Mouse (Mus musculus): ENCODE measurements around the gene Mex3d. TPM values are rescaled to one million over a fixed set of nuclear protein-coding genes. Genes with fewer than 3 reads are reported as not detected.

Gene Mex3d
- polyA plus RNA-seq (2015; fragmentation: Nextera tagmentation; extraction: Ambion mirVana), result 1.9 and 2.7 TPM in 2 replicates

GRCm38 (mm10) chr10:80387522-80387959, at the start of gene Mex3d:
Gene Mex3d, minus strand, starts transcription at chr10:80387659.
- H3K36me3 ChIP-seq (ENCODE audit: control insufficient read depth, insufficient read depth, low read length), result peaks cover 10% of the 10 kb centered on the region
- ATAC-seq, result peak; percentile 43
- peak within 1 kb of the TSS; percentile 82 for H3K27ac ChIP-seq (ENCODE audit: low read length)
- H3K4me2 ChIP-seq (ENCODE audit: low read depth, low read length), result peak within 1 kb of the TSS; percentile 93
- H3K27me3 ChIP-seq (replicated peaks; ENCODE audit: control insufficient read depth, insufficient read depth, low read length), result no peaks in the 10 kb centered on the region
- peaks cover 39% of the 10 kb centered on the region for H3K4me1 ChIP-seq (ENCODE audit: control insufficient read depth, insufficient read depth, low read length)
- H3K4me3 ChIP-seq (ENCODE audit: low read length), result peak within 1 kb of the TSS; percentile 83
- WGBS, result 0% methylated on average over 10 of the region's 61 CpGs
- H3K9me3 ChIP-seq (ENCODE audit: control insufficient read depth, low read length), result no peaks in the 10 kb centered on the region
- peak within 1 kb of the TSS; percentile 91 for H3K9ac ChIP-seq (ENCODE audit: low read depth, low read length)

- Histone ChIP-seq H3K4me3 (ENCODE audit: low read length) (no peak overlapping the region), H3K4me2 (ENCODE audit: low read depth, low read length) (peak overlapping the region; percentile 35), H3K27me3 (replicated peaks; ENCODE audit: control insufficient read depth, insufficient read depth, low read length) (no peaks in the 10 kb centered on the region), H3K9me3 (ENCODE audit: control insufficient read depth, low read length) (no peaks in the 10 kb centered on the region), H3K4me1 (ENCODE audit: control insufficient read depth, insufficient read depth, low read length) (peaks cover 22% of the 10 kb centered on the region), H3K27ac (ENCODE audit: low read length) (peak overlapping the region; percentile 72), H3K9ac (ENCODE audit: low read depth, low read length) (0 out of 2 replicates have a peak overlapping the region, but pooled peaks have one; percentile 33), H3K36me3 (ENCODE audit: control insufficient read depth, insufficient read depth, low read length) (no peaks in the 10 kb centered on the region)
- peak; percentile 27 for ATAC-seq
- 10% methylated on average over 9 of the region's 9 CpGs for WGBS
These were observed 48.8 kb upstream of the Mex3d start for GRCm38 (mm10) chr10:80436276-80436675.

GRCm38 (mm10) chr10:80435764-80436163, 48.3 kb upstream of the Mex3d start:
- no peaks in the 10 kb centered on the region for H3K27me3 ChIP-seq (replicated peaks; ENCODE audit: control insufficient read depth, insufficient read depth, low read length)
- WGBS, result 27% methylated on average over 7 of the region's 7 CpGs
- peak overlapping the region; percentile 72 for H3K27ac ChIP-seq (ENCODE audit: low read length)
- H3K9ac ChIP-seq (ENCODE audit: low read depth, low read length), result peak overlapping the region; percentile 33; the same call in 1 of the 2 replicates
- H3K4me3 ChIP-seq (ENCODE audit: low read length), result no peak overlapping the region
- H3K4me1 ChIP-seq (ENCODE audit: control insufficient read depth, insufficient read depth, low read length), result peaks cover 26% of the 10 kb centered on the region
- peak overlapping the region; percentile 35; the same call in 1 of the 2 replicates for H3K4me2 ChIP-seq (ENCODE audit: low read depth, low read length)
- H3K9me3 ChIP-seq (ENCODE audit: control insufficient read depth, low read length), result no peaks in the 10 kb centered on the region
- ATAC-seq, result peak; percentile 47
- no peaks in the 10 kb centered on the region for H3K36me3 ChIP-seq (ENCODE audit: control insufficient read depth, insufficient read depth, low read length)

GRCm38 (mm10) chr10:80434823-80435222, 47.4 kb upstream of the Mex3d start:
- WGBS, result 78% methylated on average over 3 of the region's 3 CpGs
- H3K4me2 ChIP-seq (ENCODE audit: low read depth, low read length), result no peak overlapping the region

GRCm38 (mm10) chr10:80434233-80434592, 46.8 kb upstream of the Mex3d start:
- Histone ChIP-seq H3K27ac (ENCODE audit: low read length) (peak overlapping the region; percentile 41; the same call in 1 of the 2 replicates), H3K4me2 (ENCODE audit: low read depth, low read length) (peak overlapping the region; percentile 24; the same call in 1 of the 2 replicates), H3K36me3 (ENCODE audit: control insufficient read depth, insufficient read depth, low read length) (peaks cover 2% of the 10 kb centered on the region; the same call in 1 of the 2 replicates), H3K9ac (ENCODE audit: low read depth, low read length) (peak overlapping the region; percentile 36; the same call in 1 of the 2 replicates), H3K27me3 (replicated peaks; ENCODE audit: control insufficient read depth, insufficient read depth, low read length) (no peaks in the 10 kb centered on the region), H3K4me3 (ENCODE audit: low read length) (peak overlapping the region; percentile 84), H3K4me1 (ENCODE audit: control insufficient read depth, insufficient read depth, low read length) (peaks cover 29% of the 10 kb centered on the region), H3K9me3 (ENCODE audit: control insufficient read depth, low read length) (no peaks in the 10 kb centered on the region)
- WGBS, result 11% methylated on average over 8 of the region's 8 CpGs
- no peak for ATAC-seq

More at GRCm38 (mm10) chr10:80434823-80435222, 47.4 kb upstream of the Mex3d start:
- Histone ChIP-seq H3K4me3 (ENCODE audit: low read length) (no peak overlapping the region), H3K4me1 (ENCODE audit: control insufficient read depth, insufficient read depth, low read length) (peaks cover 29% of the 10 kb centered on the region), H3K9ac (ENCODE audit: low read depth, low read length) (0 out of 2 replicates have a peak overlapping the region, but pooled peaks have one; percentile 11), H3K27me3 (replicated peaks; ENCODE audit: control insufficient read depth, insufficient read depth, low read length) (no peaks in the 10 kb centered on the region), H3K9me3 (ENCODE audit: control insufficient read depth, low read length) (no peaks in the 10 kb centered on the region), H3K36me3 (ENCODE audit: control insufficient read depth, insufficient read depth, low read length) (peaks cover under 1% of the 10 kb centered on the region; the same call in 1 of the 2 replicates), H3K27ac (ENCODE audit: low read length) (0 out of 2 replicates have a peak overlapping the region, but pooled peaks have one; percentile 9)
- no peak for ATAC-seq

GRCm38 (mm10) chr10:80433513-80434232, 46.2 kb upstream of the Mex3d start, which contains the start of gene Tcf3:
Gene Tcf3, minus strand, starts transcription at chr10:80433647.
- Histone ChIP-seq H3K27ac (ENCODE audit: low read length) (peak within 1 kb of the TSS; percentile 96), H3K4me3 (ENCODE audit: low read length) (peak within 1 kb of the TSS; percentile 84), H3K4me2 (ENCODE audit: low read depth, low read length) (peak within 1 kb of the TSS; percentile 90), H3K27me3 (replicated peaks; ENCODE audit: control insufficient read depth, insufficient read depth, low read length) (no peaks in the 10 kb centered on the region), H3K4me1 (ENCODE audit: control insufficient read depth, insufficient read depth, low read length) (peaks cover 29% of the 10 kb centered on the region), H3K9ac (ENCODE audit: low read depth, low read length) (peak within 1 kb of the TSS; percentile 98), H3K36me3 (ENCODE audit: control insufficient read depth, insufficient read depth, low read length) (peaks cover 2% of the 10 kb centered on the region; the same call in 1 of the 2 replicates), H3K9me3 (ENCODE audit: control insufficient read depth, low read length) (no peaks in the 10 kb centered on the region)
- peak; percentile 91 for ATAC-seq
- WGBS, result under 1% methylated on average over 57 of the region's 61 CpGs

- peaks cover 2% of the 10 kb centered on the region; the same call in 1 of the 2 replicates for H3K36me3 ChIP-seq (ENCODE audit: control insufficient read depth, insufficient read depth, low read length)
- ATAC-seq, result no peak; the same call in 1 of the 2 replicates
- H3K27ac ChIP-seq (ENCODE audit: low read length), result peak overlapping the region; percentile 96
- H3K4me1 ChIP-seq (ENCODE audit: control insufficient read depth, insufficient read depth, low read length), result peaks cover 29% of the 10 kb centered on the region
- WGBS, result under 1% methylated on average over 57 of the region's 60 CpGs
- peak overlapping the region; percentile 98 for H3K9ac ChIP-seq (ENCODE audit: low read depth, low read length)
- peak overlapping the region; percentile 90 for H3K4me2 ChIP-seq (ENCODE audit: low read depth, low read length)
- no peaks in the 10 kb centered on the region for H3K9me3 ChIP-seq (ENCODE audit: control insufficient read depth, low read length)
- no peaks in the 10 kb centered on the region for H3K27me3 ChIP-seq (replicated peaks; ENCODE audit: control insufficient read depth, insufficient read depth, low read length)
- peak overlapping the region; percentile 84 for H3K4me3 ChIP-seq (ENCODE audit: low read length)
These were observed 45.6 kb upstream of the Mex3d start for GRCm38 (mm10) chr10:80432936-80433512.

GRCm38 (mm10) chr10:80432387-80432785, 44.9 kb upstream of the Mex3d start:
- Histone ChIP-seq H3K27me3 (replicated peaks; ENCODE audit: control insufficient read depth, insufficient read depth, low read length) (no peaks in the 10 kb centered on the region), H3K27ac (ENCODE audit: low read length) (peak overlapping the region; percentile 96), H3K4me3 (ENCODE audit: low read length) (peak overlapping the region; percentile 84), H3K9ac (ENCODE audit: low read depth, low read length) (peak overlapping the region; percentile 98), H3K4me1 (ENCODE audit: control insufficient read depth, insufficient read depth, low read length) (peaks cover 29% of the 10 kb centered on the region), H3K4me2 (ENCODE audit: low read depth, low read length) (peak overlapping the region; percentile 90), H3K9me3 (ENCODE audit: control insufficient read depth, low read length) (no peaks in the 10 kb centered on the region), H3K36me3 (ENCODE audit: control insufficient read depth, insufficient read depth, low read length) (peaks cover 7% of the 10 kb centered on the region)
- no peak for ATAC-seq
- 2% methylated on average over 4 of the region's 4 CpGs for WGBS

Data from intestine, embryonic 16.5 days (tissue).